Mouse (Mus musculus) thymus, postnatal 10 days (tissue): Measurements from ENCODE around the gene Adam19.
A peak's percentile ranks its signal among the peaks of the same experiment; 100 is the strongest.
"Not testable (repeated sequence)": the region's sequence is repeated elsewhere in the genome, so short reads cannot be mapped to it uniquely, and the experiment has no call there.

Experiments
- DNase-seq, 2 experiments: peaks; one replicate each; pipeline ENCODE4 v3.0.0; 2021; ENCODE audit warnings: low spot score in 2 of 2

The Adam19 gene

DNA sequence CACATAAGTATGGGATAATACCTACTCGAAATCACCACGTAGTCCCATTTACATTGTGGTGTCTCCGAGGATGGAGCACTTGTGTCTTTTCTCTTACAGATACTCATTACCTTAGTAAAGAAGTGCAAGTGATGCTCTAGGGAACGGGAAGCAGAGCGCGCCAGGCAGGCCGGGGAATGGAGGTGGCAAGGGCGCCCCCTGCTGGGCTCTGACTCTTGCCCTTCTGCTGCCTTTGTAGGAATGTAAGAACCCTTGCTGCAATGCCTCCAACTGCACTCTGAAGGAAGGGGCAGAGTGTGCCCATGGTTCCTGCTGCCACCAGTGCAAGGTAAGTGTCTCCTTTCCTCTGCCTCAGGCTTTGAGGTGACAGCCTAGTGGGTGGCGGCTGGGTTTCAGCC, 72.8 kb downstream of the Adam19 start:
- peak; percentile 52 to 86 for DNase-seq

- no peak for DNase-seq
These were observed 75.5 kb downstream of the Adam19 start for GRCm38 (mm10) chr11:46131022-46131986.

DNA sequence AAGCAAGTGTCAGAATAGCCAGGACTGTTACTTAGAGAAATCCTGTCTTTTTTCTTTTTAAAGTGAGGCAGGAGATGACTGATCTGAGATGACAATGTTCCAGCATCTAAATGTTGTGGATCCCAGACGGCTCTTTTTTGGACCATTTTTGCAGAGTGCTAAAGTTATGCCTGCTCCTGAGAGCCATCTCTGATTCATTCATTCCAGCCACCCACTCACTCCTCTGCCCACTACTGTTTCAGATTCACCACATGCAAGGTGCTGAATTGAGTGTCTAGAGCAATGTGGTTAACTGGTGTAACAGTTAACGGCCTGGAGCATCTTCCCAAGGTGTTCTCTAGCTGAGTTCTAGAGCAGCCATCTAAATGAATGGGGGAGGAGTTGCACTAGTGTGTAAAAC, 79.1 kb downstream of the Adam19 start:
- DNase-seq: no peak

- no peak for DNase-seq
These were observed 87.5 kb downstream of the Adam19 start for GRCm38 (mm10) chr11:46143342-46143741.

GRCm38 (mm10) chr11:46145163-46145875, 89.5 kb downstream of the Adam19 start:
- no peak for DNase-seq

DNA sequence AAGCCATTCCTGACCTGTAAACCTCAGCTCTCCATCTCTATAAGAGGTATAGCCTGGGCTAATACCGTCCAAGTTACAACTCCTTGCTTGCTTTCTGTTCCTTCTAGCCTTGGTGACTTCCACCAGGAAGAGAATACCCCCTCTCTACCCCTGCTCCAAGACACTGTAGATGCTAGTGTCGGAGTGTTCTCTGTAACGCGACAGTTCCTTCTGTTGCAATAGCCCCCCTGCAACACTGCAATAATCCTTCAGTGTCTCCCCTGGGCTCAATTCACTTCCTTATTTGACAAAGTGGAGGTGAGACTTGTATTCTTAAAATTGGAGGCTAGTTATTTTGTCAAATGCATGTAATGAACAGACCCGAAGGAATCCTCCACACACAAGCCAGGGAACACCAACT, 90.8 kb downstream of the Adam19 start:
- no peak for DNase-seq

DNA sequence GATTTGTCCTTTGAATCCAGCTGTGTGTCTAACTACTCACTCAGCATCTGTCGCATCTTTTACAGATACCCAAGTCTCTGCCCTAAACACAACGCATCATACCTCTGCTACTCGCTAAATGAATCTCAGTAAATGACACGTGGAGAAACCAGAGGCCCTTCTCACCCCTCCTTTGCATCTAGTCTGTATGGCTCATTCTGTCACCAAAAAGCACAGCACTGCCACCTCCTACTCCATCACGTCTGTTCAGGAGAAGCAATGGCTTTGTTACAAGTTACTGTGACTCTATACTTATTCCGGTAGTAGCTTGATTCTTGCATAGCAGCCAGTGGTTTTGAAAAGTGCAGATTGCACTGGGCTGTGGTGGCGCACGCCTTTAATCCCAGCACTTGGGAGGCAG, 101.2 kb downstream of the Adam19 start:
- DNase-seq: no peak

DNA sequence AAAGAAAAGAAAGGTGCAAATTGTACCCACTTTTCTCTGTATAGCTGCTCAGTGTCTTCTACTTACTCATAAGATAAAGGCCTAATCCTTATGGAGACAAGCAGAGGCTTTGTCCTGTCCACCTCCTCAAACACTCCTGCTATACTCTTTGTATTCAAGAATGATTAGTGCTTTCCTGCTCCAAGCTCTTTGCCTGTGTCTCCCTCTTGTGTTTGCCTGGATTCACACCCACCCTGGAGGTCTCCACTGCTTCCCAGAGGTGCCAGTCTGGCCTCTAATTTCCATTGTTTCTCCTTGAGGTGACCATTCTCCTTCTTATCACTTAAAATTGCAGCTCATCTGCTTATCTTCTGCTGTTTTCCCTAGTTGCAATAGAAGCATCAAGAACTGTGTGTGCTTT, 101.7 kb downstream of the Adam19 start:
- DNase-seq: no peak

GRCm38 (mm10) chr11:46165866-46166585, 110.2 kb downstream of the Adam19 start, which contains the start of gene Nipal4:
Nipal4 (minus strand) TSS chr11:46166508.
- peak in 1 of 2 experiments; percentile 17 for DNase-seq

DNA sequence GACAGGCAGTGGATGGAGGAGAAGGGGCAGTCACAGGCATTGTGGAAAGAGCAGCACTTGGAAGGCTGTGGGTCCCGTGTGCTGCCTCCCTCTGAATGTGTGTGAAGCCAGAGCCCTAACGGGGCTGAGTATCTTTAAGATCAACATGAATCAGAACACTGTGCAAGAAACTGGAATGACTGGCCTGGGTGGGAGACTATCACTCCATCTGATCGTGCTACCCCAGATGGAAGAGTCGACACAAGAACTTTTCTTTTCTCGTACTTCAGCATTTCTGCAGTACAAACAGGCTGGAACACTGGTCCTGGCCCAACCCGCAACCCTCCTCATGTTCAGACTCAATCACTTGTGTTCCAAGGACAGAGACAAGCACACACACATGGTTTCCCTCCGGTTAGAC, 112.7 kb downstream of the Adam19 start:
- DNase-seq: no peak

DNA sequence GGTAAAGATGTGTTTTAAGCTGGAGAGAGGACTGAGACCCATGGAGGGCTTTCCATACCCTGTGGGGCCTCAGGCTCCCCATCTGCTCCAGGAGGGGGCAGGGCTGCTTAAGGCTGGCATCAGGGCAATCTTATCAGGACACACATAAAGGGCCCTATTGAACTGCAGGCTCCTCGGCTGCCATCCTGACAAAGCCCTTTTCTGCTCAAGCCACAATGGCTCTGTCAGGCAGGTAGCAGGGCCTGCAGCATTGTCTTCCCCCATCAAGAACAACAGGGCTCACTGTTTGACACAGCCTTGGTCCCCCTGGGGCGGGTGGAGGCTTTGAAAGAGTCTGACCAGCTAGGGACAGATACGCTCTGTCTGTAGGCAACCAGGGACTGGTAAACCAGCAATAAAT, 114.1 kb downstream of the Adam19 start:
- no peak for DNase-seq

GRCm38 (mm10) chr11:46172128-46172527, 116.3 kb downstream of the Adam19 start:
- DNase-seq: no peak

- no peak for DNase-seq
These were observed 120.4 kb downstream of the Adam19 start for GRCm38 (mm10) chr11:46176155-46176554.

DNA sequence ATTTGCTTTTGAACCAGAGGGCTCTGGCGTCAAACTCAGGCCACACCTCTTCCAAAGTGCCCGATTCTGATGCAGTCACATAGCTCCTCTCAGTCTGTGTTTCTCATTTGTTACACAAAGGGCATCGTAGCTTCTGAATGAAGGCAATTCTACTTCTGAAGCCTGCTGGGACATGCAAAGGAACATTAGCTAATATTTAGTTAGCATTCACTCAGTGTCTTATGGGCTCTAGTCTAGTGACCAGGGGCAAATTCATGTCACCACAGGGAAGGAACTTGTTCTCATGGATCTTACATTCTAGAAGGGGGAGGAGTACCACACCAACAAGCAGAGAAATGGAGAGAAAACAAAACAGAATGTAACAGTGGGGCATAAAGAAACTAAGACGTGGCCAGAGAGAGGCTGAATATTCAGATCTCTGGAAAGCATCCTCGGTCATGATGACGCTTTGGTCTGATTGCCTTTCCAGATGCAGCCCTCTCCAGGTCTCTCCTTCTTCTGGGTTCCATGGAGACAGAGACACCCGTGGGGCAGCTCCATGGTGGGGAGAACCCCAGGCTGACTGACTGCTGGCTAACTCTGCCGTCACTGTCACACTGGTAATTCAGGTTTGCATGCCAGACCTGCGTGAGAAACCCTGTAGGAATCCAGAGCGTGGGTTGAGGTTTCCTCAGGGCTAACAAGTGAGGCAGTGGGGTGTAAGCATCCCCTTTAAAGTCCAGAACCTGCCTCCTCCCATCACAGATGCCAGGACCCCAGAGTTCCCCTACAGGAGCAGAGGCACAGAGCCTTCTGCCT, 121.7 kb downstream of the Adam19 start:
- DNase-seq: no peak

GRCm38 (mm10) chr11:46182031-46182430, 126.2 kb downstream of the Adam19 start:
- DNase-seq: not testable (repeated sequence)

DNA sequence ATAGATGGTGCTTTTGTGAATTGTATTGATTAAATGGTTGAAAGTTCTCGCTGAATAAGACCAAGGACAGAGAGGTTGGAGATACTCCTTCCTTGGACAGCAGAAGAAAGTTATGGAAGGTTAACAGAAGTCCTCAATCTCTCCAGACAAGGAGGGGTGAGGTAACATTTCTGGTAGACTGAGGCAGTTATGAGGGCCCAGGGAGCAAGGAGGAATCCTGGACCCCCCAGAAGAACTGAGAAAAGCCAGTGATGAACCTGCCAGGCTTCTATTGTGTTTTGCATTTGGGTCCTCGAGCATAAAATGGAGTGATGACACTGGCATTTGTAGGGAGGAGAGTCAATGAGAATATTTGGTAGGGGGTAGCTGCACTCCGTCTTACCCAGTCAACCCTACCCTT, 129.2 kb downstream of the Adam19 start:
- no peak for DNase-seq

GRCm38 (mm10) chr11:46185486-46185885, 129.7 kb downstream of the Adam19 start:
- DNase-seq: no peak

GRCm38 (mm10) chr11:46188283-46188682, 132.5 kb downstream of the Adam19 start:
- no peak for DNase-seq

- no peak for DNase-seq
These were observed 138.4 kb downstream of the Adam19 start for GRCm38 (mm10) chr11:46194175-46194574.
